Mouse (Mus musculus): ENCODE results near the gene Spon1. TPM values are rescaled to one million over a fixed set of nuclear protein-coding genes. Genes with fewer than 3 reads are reported as not detected.

Spon1 gene
- polyA plus RNA-seq, 1 experiment = 1.2 TPM

DNA sequence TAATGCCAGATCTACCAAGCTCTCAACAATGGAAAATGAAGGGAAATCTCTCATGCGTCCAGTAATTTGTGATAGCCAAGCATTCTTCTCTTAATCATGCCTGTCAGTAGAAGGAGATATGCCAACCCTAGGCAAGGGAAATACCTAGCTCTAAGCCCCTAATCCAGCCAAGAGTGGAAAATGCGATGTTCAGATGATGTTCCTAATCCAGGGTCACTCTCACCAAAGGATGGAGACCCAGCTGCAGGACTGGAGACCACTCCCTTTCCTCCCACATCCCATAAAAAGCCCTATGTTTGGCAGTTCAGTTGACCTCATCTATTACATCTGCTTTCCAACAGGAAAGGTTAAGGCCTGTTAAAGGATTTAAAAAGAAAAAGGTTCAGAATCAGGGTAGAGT lies 62.8 kb downstream of the Spon1 start:
- no peaks in the 10 kb centered on the region for H3K4me1 ChIP-seq (ENCODE audit: control insufficient read depth, insufficient read depth, insufficient read length)
- H3K27me3 ChIP-seq (ENCODE audit: control insufficient read depth, insufficient read depth, low read length) = no peaks in the 10 kb centered on the region
- TF ChIP-seq CTCF (IDR thresholded peaks at IDR 0.05; ENCODE audit: extremely low read depth, insufficient read depth, insufficient read length, insufficient replicate concordance) = no peak
- no peaks in the 10 kb centered on the region for H3K36me3 ChIP-seq (ENCODE audit: control insufficient read depth, insufficient read depth, low read length)
- H3K27ac ChIP-seq (ENCODE audit: insufficient read depth, low read length) = no peak overlapping the region
- 90% methylated on average over 2 of the region's 2 CpGs for whole genome bisulfite sequencing
- no peak overlapping the region for H3K4me3 ChIP-seq (ENCODE audit: extremely low read depth, insufficient read depth, insufficient read length)
- DNase-seq (ENCODE audit: low read depth in 1 of 2, low spot score in 2 of 2) = no peak

DNA sequence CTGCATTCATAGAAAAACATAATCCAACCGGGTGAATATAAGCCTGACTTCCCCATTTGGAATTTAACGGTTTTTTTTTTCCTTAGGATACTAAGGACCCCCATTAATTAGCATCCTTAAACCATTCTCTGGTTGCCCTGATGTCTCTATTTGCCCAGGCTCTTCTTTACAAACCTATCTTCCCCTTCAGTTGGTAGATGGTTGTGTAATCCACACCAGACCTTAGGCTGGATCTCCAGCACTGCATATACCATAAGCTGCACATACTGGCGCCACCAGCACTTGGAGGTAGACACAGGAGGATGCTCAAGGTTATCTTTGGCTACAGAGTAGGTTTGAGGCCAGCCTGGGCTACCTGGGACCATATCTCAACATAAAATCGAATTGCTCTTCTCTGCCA lies 71.4 kb downstream of the Spon1 start:
- no peak for DNase-seq (ENCODE audit: low read depth in 1 of 2, low spot score in 2 of 2)
- WGBS = 73% methylated on average over 4 of the region's 4 CpGs
- no peaks in the 10 kb centered on the region for H3K4me1 ChIP-seq (ENCODE audit: control insufficient read depth, insufficient read depth, insufficient read length)
- no peaks in the 10 kb centered on the region for H3K27me3 ChIP-seq (ENCODE audit: control insufficient read depth, insufficient read depth, low read length)
- H3K4me3 ChIP-seq (ENCODE audit: extremely low read depth, insufficient read depth, insufficient read length) = no peak overlapping the region
- TF ChIP-seq POLR2A (IDR thresholded peaks at IDR 0.05; ENCODE audit: low read depth, low read length) (no peak), CTCF (IDR thresholded peaks at IDR 0.05; ENCODE audit: extremely low read depth, insufficient read depth, insufficient read length, insufficient replicate concordance) (no peak)
- H3K36me3 ChIP-seq (ENCODE audit: control insufficient read depth, insufficient read depth, low read length) = no peaks in the 10 kb centered on the region
- no peak overlapping the region for H3K27ac ChIP-seq (ENCODE audit: insufficient read depth, low read length)

DNA sequence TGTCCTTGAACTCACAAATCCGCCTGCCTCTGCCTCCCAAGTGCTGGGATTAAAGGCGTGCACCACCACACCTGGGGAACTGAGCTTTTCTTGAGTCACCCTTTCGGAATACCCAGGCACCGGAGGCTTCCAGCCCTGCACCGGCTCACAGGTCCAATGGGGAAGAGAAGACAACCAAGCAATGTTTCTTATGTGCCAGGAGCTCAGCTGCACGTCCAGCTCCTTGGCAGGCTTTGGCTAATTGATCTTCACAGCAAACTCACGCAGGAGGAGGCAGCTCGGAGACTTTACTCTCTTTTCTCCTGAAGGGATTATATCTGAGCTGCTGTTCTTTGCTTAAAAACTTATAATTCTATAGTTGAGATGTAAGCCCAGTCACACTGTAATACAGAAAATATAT lies 73.6 kb downstream of the Spon1 start:
- Histone ChIP-seq H3K4me1 (ENCODE audit: control insufficient read depth, insufficient read depth, insufficient read length) (no peaks in the 10 kb centered on the region), H3K27ac (ENCODE audit: insufficient read depth, low read length) (no peak overlapping the region), H3K27me3 (ENCODE audit: control insufficient read depth, insufficient read depth, low read length) (no peaks in the 10 kb centered on the region), H3K36me3 (ENCODE audit: control insufficient read depth, insufficient read depth, low read length) (no peaks in the 10 kb centered on the region), H3K4me3 (ENCODE audit: extremely low read depth, insufficient read depth, insufficient read length) (no peak overlapping the region)
- DNase-seq (ENCODE audit: low read depth in 1 of 2, low spot score in 2 of 2) = no peak
- TF ChIP-seq POLR2A (IDR thresholded peaks at IDR 0.05; ENCODE audit: low read depth, low read length) (no peak), CTCF (IDR thresholded peaks at IDR 0.05; ENCODE audit: extremely low read depth, insufficient read depth, insufficient read length, insufficient replicate concordance) (no peak)
- 92% methylated on average over 8 of the region's 8 CpGs for WGBS

DNA sequence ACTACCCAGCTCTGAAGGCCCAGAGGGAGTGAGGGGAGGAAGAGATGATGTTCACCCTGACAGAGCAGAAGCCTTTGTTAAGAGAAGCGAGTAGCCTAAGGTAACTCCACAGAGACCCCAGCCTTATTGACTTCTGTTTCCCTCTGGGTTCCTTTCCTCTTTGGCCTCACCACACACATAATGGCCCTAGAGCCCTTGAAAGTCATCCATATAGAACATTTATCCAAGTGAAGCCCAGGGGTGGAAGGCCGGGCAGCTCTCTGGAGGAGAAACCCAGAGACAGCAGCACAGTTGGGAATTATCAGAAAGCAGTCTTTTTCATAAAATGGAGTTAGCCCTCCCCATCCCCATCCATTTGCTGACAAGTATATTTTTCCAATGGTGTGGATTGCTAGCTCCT lies 75.7 kb downstream of the Spon1 start:
- Histone ChIP-seq H3K27ac (ENCODE audit: insufficient read depth, low read length) (no peak overlapping the region), H3K27me3 (ENCODE audit: control insufficient read depth, insufficient read depth, low read length) (no peaks in the 10 kb centered on the region), H3K36me3 (ENCODE audit: control insufficient read depth, insufficient read depth, low read length) (no peaks in the 10 kb centered on the region), H3K4me1 (ENCODE audit: control insufficient read depth, insufficient read depth, insufficient read length) (no peaks in the 10 kb centered on the region), H3K4me3 (ENCODE audit: extremely low read depth, insufficient read depth, insufficient read length) (no peak overlapping the region)
- DNase-seq (ENCODE audit: low read depth in 1 of 2, low spot score in 2 of 2) = no peak
- 89% methylated on average over 2 of the region's 2 CpGs for WGBS
- TF ChIP-seq POLR2A (IDR thresholded peaks at IDR 0.05; ENCODE audit: low read depth, low read length) = no peak
- TF ChIP-seq CTCF (IDR thresholded peaks at IDR 0.05; ENCODE audit: extremely low read depth, insufficient read depth, insufficient read length, insufficient replicate concordance) = no peak

DNA sequence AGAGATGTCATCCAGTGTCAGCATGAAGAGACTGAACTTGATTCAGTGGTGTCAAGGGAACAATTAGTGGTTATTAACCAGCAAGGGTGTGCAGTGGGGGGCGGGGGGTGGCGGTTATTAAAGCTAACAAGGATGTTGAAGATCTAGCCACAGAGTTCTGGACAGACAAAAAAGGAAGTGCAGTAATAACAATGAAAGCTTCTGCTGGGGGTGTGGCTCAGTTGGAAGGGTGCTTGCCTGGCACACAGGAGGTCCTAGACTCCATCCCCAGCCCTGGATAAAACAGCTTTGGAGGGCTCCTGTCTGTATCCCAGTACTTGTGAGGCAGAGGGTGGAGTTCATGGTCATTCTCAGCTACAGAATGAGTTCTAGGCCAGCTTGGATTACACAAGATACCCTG lies 77.4 kb downstream of the Spon1 start:
- Histone ChIP-seq H3K27ac (ENCODE audit: insufficient read depth, low read length) (no peak overlapping the region), H3K27me3 (ENCODE audit: control insufficient read depth, insufficient read depth, low read length) (no peaks in the 10 kb centered on the region), H3K4me1 (ENCODE audit: control insufficient read depth, insufficient read depth, insufficient read length) (no peaks in the 10 kb centered on the region; the same call in 1 of the 2 replicates), H3K36me3 (ENCODE audit: control insufficient read depth, insufficient read depth, low read length) (no peaks in the 10 kb centered on the region), H3K4me3 (ENCODE audit: extremely low read depth, insufficient read depth, insufficient read length) (no peak overlapping the region)
- TF ChIP-seq POLR2A (IDR thresholded peaks at IDR 0.05; ENCODE audit: low read depth, low read length) = no peak
- no peak for TF ChIP-seq CTCF (IDR thresholded peaks at IDR 0.05; ENCODE audit: extremely low read depth, insufficient read depth, insufficient read length, insufficient replicate concordance)
- 61% methylated on average over 2 of the region's 2 CpGs for WGBS
- no peak for DNase-seq (ENCODE audit: low read depth in 1 of 2, low spot score in 2 of 2)

DNA sequence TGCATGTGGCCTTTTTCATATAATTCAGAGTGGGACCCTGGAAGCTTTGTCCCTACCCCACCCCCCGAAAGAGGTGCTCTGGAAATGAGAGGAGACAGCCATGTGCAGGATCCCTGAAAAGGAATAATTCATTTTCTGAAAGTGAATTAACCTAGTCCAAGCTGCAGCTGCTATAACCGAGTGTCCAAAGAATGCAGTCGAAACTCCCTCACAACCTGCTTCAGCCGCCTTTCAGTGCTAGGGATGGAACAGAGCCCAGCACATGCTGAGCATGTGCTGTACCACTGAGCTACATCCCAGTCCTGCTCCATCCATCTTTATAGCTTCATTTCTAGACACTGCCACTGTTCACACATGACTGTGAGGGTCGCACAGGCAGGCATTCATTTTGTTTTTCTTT lies 79.4 kb downstream of the Spon1 start:
- DNase-seq (ENCODE audit: low read depth in 1 of 2, low spot score in 2 of 2) = no peak
- Histone ChIP-seq H3K27me3 (ENCODE audit: control insufficient read depth, insufficient read depth, low read length) (no peaks in the 10 kb centered on the region), H3K4me1 (ENCODE audit: control insufficient read depth, insufficient read depth, insufficient read length) (no peaks in the 10 kb centered on the region; the same call in 1 of the 2 replicates), H3K36me3 (ENCODE audit: control insufficient read depth, insufficient read depth, low read length) (no peaks in the 10 kb centered on the region), H3K4me3 (ENCODE audit: extremely low read depth, insufficient read depth, insufficient read length) (no peak overlapping the region), H3K27ac (ENCODE audit: insufficient read depth, low read length) (no peak overlapping the region)
- WGBS = 91% methylated on average over 5 of the region's 5 CpGs
- TF ChIP-seq CTCF (IDR thresholded peaks at IDR 0.05; ENCODE audit: extremely low read depth, insufficient read depth, insufficient read length, insufficient replicate concordance) (no peak), POLR2A (IDR thresholded peaks at IDR 0.05; ENCODE audit: low read depth, low read length) (no peak)

DNA sequence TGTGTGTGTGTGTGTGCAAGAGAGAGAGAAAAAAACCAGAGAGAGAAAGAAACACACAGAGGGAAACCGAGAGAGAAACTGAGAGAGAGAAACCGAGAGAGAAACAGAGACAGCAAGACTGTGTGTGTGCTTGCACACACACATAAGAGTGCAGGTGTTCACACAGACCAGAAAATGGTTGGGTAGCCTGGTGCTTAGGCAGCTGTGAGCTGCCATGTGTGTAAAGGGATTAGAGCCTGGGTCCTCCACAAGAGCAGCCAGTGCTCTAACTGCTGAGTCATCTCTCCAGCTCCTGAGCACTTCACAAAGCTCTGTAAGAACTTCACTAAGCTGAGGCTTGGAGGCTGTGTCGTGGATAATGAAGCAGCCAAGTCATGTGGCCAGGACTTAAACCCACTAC lies 80.8 kb downstream of the Spon1 start:
- Histone ChIP-seq H3K4me1 (ENCODE audit: control insufficient read depth, insufficient read depth, insufficient read length) (no peaks in the 10 kb centered on the region; the same call in 1 of the 2 replicates), H3K27me3 (ENCODE audit: control insufficient read depth, insufficient read depth, low read length) (no peaks in the 10 kb centered on the region), H3K4me3 (ENCODE audit: extremely low read depth, insufficient read depth, insufficient read length) (no peak overlapping the region), H3K27ac (ENCODE audit: insufficient read depth, low read length) (no peak overlapping the region), H3K36me3 (ENCODE audit: control insufficient read depth, insufficient read depth, low read length) (no peaks in the 10 kb centered on the region)
- 15% methylated on average over 3 of the region's 3 CpGs for WGBS
- TF ChIP-seq POLR2A (IDR thresholded peaks at IDR 0.05; ENCODE audit: low read depth, low read length) = no peak
- no peak for TF ChIP-seq CTCF (IDR thresholded peaks at IDR 0.05; ENCODE audit: extremely low read depth, insufficient read depth, insufficient read length, insufficient replicate concordance)
- DNase-seq (ENCODE audit: low read depth in 1 of 2, low spot score in 2 of 2) = no peak
